Mouse (Mus musculus) cerebellum, adult 11 months (tissue): ENCODE data around the gene Lin28a.
"Not testable (repeated sequence)": the region's sequence is repeated elsewhere in the genome, so short reads cannot be mapped to it uniquely, and the experiment has no call there.

Experiments
- DNase-seq: peaks from one replicate; pipeline ENCODE4 v3.0.0; 2022

The Lin28a gene

DNA sequence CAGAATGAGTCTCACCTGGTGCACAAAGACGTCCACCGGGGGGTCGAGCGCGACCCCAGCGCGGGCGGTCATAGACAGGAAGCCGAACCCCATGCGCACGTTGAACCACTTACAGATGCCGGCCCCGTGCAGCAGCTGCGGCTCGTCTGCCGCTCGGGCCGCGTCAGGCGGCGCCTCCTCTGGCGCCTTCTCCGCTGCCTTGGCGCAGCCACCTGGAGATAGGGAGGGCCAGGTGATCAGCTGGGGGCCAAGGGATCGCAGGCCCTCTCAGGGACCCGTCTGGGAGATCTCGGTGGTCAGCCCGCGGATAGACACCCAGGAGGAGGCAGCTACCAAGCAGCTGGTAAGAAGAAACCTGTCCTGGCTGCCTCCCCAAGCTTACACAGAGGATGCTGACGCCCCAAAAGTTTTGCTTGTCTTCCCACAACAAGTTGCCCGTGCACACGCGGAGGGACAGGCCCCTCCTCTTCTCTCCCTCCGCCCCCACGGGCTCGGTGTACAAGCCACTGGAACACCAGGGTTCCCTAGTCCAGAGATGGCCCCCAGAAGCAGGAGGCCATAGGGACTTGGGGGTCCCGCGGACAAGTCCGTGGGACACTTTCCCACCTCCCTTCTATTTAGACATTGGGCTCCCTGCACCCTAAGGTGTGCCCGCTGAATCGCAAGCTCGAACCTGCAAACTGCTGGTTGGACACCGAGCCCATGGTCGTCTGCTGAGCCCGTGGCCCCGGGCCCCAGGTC, 433 bp downstream of the Lin28a start:
- no peak for DNase-seq

DNA sequence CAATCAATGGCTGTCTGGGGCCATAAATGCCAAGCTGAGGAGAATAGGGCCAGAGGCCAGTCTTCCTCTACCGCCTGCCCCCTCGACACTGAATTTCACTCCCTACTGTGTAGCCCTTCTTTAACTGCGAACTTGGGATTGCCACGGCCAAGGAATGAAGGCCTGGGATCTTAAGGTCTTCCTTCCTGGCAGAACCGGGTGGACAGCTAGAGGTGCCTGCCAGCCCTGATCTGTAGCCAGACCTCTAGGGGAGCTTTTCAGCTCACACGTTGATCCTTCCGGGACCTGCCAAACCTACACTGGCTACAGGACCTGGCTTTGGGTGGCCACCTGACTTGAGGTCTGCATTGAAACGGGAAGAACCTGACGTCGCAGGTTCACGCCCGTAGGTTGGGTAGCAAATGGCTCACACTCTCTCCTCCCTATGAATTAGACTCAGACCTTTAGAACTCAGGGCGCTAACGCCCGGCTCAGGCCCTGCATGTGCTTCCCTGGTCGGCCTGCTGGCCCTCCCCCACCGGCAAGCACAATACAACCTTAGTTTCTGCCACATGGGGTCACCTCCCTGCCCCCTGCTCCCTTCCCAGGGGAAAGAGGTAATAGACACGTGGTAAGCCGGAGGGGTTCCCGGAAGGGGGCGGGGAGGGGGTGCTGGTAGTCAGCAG, 1.3 kb downstream of the Lin28a start:
- DNase-seq, result no peak

DNA sequence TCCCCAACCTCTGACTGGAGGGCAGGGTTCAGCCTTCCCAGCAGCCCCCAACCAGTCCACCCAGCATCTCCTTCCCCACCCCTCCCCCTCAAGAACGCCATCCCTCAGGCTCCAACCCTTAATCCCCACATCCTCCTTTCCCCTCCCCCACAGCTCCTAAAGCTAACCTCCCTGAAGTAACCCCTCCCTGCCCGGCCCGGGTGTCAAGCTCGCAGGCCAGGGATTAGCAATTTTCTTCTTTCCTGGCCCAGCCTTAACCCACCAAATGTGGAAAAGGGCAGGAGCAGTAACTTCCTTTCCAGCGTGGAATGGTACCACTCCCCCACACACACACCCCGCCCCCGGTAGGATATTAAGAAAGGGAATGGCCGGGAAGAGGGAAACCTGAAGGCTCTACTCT, 1.9 kb downstream of the Lin28a start:
- DNase-seq, result no peak

DNA sequence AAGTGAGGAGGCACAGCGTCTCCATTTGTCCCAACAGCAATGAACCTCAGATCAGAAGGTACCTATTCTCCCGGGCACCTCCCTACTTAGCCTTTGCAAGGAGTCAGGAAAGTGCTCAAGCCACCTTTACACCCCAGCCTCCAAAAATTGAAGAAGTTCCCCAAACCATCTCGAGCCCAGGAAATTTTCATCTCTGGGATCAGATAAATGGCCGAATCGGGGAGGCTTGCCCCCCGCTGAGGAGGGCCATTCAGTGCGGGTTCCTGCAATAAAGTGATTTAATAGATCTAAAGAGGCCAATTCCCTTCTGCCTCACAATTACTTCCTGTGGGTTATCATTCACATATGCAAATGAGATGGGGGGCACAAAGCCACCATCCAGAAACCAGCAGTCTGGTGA, 2.4 kb downstream of the Lin28a start:
- DNase-seq, result no peak

DNA sequence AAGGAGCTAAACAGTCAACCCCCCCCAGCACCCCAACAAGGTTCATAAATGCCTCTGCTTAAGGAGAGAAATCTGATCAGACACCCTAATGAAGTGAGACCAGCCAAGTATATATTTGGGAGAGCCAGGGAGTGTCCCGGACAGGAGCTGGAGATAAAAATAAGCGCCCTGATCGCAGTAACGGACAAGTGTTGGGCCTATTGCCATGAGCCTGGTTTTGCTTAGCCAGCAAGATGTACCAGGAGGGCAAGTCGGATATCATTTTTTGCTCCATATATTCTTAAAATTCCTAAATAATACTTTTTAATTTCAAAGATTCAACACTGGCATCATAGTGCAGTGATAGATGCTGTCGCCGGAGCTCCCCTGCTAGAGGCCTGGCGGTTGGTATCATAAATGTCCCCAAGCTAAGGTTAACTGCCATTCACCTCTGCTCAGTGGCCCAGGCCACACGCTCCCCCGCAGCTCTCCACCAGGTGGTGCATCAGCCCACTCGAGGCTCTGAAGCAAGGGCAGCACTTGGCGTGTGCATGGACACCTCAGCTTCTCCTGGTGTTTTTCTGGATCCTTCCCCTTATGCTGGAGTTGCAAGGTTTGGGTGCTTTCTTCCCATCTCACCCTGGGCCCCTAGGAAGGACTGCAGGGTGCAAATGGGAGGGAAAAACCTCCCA, 5.6 kb downstream of the Lin28a start:
- DNase-seq, result no peak

DNA sequence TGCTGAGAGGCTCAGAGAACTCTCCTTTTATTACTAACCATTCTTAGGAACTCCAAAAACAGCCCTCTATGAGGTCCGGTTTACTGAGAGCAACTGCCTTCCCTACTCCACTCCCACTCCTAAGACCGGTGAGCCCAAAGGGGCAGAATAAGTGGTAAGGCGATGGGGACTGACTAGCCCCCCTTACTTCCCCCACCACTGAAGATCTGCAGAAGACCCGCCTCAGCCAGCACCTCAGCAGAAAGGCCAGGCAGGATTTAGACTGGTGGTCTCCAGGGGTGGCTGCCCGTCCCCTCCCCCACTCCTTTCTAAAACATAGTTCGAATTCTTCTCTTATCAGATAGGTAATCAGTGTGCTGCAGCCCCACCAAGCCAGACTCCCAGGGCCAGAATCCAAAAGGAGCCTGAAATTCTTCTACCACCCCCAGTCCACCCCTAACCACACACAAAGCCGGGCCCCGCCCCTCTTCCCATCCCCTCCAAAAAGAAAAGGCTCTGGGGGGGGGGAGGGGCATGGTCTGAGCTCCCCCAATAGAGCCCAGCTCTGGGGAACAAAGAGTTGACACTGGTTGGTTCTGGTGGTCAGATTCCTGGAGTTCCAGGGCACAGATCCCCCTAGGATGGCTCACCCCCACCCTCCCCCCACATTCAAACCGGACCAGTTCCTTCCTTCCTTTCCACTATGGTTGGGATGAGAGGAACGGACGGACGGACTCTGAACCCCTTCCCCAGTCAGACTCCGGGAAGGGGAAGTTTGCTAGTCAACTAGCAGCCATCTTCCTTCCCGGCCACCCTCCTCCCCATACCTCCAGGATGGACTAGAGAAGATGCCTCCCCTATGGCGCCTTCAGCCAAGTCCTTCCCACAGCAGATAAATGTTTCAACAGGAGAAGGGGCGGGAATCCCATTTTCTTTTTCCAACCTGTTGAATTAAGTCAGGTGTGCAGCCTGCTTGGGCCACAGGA, 6.9 kb downstream of the Lin28a start:
- DNase-seq, result no peak

DNA sequence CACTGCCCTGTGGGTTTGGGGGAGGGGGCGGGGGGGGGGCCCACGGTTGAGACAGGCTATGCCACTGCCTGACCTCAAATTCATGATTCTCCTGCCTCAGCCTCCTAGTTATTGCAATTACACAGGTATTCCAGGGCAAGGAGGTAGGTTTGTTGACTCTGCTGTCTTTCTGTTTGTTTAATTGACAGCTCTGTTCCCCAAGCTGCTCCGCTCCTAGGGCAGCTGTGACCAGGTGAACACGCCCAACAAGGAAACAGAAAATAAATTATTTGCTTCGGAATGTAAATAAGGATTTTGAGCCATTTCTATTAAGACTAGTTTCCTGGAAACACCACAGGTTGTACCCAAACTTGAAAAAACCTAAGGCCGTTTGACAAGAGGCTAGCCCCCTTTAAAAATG, 8.9 kb downstream of the Lin28a start:
- DNase-seq, result no peak

DNA sequence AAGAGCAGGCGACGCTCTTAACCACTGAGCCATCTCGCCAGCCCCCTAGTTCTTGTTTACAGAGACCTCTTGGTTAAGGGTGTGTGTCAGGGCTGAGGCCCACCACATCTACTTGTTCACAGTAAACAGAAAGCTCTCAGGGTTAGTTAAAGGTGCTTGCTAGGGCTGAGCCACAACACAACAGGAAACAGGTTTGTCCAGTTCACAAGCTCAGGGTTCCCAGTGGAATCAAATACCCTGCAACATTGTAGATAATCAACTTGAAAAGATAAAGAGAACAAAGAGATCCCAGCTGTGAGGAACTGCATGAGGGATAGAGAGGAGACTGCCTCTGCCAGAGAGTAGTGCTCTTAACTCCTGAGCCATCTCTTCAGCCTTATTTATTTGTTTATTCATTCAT, 11.8 kb downstream of the Lin28a start:
- DNase-seq, result no peak

DNA sequence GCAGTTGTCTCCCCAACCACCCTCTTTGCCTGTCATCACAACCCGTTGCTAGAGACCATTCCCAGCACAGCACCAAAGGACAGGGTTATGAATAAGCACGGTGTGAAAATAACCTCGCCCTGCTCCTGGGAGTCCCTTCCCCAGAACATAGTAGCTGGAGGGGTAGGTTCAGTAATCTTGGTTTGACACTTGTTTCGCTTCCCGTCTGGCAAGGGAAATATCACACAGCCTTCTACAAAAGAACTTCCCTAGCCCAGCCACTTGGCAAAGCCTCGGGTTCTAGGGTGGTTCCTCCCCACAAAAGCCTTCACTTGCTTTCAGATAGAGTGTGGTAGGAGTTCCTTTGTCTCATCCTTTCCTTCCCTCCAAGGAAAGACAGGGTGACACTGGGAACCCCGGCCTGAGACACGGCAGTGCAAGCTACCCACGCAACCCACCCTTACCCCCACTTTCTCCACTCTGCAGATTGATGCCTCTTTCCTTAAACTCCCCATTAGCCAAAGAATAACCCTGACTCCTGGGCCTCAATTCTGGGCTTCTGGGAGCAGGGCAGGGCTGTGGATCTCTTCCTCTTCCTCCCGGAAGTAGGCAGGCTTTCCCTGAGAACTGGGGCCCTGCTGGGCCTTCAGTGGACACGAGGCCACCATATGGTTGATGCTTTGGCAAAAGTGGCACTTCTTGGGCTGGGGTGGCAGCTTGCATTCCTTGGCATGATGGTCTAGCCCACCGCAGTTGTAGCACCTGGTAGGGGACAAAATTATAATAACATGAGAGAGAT, 12.9 kb downstream of the Lin28a start:
- no peak for DNase-seq

DNA sequence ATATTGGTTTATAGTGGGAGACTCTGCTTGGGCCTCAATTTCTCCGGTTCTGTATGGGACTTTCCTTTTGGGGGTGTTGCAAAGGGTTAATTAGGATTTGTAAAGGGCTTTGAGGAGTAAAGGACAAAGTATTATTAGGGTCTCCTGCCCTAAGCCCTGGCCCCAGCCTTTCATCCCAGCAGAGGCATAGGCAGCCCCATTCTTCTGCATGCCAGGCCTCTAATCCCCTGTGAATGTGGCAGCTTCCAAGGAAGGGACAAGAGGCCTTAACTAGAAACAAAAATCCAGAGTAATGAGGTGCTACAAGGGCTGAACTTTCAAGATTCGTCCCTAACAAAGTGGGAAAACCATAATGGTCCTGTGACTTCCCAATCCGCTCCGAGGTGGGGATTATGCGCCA, 15.7 kb downstream of the Lin28a start:
- DNase-seq, result no peak

DNA sequence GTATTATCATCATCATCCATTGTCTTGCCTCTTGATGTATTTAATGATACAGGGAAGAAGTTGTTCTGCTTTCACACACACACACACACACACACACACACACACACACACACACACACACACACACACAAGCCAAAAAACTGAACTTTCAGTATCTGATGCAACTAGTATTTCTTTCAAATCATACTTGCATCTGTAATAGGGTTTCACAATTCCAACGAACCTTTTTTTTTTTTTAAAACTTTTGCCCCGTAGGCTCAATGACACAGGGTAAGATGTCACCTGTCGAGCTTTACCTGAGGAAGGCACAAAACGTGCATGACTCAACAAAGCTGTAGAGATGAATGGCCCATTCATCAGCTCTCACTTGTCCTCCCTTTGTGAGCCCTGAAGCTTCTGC, 16.4 kb downstream of the Lin28a start:
- no peak for DNase-seq

DNA sequence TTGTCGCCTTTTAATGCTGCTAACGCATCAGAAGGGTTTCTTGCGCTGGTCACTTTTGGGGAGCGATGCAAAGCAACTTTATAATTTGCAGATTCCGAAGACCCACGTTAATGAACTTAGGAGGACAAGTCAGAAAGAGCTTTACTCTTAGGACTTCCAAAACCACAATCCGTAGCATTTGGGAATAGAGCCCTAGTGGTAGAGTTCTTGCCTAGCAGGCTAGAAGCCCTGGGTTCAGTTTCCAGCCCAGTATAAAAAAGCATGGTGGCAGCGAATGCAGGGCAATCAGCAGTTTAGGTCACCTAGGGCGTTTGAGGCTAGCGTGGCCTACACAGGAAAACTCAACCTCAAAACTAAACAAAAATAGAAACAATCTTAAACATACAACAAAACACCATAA, 16.9 kb downstream of the Lin28a start:
- DNase-seq, result no peak

DNA sequence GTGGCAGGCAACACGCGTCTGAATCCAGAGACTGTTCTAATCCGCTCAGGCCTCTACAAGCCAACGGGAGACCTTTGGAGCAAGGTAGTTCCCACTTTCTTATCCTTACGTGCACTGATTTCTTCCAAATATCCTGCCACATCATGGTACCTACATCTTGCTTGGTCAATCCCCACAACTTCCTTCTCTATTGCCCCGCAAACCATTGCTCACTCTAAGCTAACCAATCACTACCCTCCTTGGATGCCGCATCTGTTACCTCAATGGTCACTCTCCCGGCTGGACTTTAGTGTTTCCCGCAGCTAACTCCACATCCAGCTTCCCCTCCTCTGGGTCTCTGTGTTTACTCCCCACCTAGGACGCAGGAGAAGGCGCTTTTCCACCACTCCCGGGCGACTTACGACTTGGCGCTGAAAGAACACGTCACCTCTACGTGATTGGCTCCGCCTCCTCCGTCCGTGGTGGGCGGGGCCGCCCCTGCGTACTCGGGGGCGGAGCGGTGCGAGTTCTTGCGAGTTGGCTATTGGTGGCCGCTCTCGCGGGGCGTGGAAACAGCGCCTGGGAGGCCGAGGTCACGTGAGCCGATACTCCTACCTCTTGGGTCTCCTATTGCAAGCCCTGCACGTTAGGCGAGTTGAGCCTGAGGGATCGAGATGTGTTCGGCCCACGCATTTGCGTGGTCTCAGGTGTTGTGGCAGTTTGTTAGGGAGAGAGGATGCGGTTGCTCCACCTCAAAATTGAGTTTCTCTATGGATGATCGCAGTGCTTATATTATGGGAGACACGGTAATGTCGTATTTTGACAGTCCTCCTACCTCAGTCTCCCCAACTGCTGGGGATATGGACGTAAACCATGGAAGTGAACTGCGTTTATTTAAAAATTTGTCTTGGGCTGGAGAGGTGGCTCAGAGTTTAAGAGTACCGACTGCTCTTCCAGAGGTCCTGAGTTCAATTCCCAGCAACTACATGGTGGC, 17.9 kb downstream of the Lin28a start, which contains the start of gene Dhdds:
Gene Dhdds, minus strand, starts transcription at position 453 of the 973 bp plus-strand sequence.
- peak; percentile 95 for DNase-seq

DNA sequence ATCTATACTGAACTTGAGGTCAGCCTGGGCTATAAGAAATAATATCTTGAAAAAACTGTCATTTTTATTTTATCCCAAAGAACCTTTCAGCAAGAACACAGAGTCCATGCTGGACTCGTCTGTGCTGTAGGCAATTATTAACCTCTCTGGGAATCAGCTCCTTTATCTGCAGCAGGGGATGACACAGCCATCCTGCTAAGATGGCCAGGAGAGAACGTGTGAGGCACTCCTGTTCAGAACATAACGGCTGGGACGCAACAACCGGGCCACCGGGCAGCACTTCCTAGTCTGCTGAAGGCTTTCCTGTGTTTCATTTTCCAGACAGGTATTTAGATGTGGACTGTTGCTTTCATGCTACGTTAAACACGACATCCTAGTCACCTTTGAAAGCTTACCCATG, 23.9 kb downstream of the Lin28a start:
- no peak for DNase-seq

DNA sequence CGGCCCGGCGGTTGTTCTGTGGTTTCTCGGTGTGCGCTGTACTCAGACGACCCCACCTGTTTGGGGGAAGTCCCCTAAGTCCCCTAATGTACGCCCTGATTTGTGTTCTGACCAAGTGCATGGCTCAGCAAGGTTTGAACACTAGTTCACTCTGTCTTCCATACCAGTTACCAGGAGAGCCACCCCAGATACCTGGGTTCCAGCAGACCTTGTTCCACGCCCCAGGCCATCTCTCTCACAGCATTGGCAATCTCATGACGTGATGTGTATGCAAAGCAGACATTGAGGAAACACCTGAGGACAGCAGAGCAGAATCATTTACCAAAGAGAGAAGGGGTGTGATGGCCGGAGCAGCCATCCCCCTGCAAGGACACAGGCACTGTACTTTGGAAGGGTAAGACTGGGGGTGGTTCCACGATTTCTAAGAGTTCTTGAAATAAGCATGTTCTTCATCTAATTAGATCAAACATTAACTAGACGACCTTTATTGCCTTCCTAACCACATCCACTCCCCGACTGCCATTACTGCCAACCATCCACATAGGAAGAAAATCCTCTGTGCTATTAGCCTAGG, 27.5 kb downstream of the Lin28a start:
- DNase-seq, result no peak

DNA sequence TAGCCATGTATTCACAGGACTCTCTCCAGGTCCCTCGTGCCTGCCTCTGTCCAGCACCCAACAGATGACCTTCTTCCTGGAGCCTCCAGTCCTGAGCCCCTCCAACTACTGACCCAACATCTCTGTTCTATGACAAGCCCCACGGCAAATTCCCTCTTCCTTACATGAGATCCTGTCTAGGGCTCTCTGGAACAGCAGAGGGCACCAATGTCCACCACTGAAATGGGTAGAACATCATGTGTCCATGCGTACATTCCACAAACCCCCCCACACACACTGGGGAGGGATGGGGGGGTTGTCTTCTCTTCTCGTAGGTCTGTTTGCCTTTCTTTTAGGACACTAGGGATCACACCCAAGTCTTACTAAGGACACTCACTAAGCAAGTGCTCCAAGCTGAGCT, 28.6 kb downstream of the Lin28a start:
- DNase-seq, result no peak

DNA sequence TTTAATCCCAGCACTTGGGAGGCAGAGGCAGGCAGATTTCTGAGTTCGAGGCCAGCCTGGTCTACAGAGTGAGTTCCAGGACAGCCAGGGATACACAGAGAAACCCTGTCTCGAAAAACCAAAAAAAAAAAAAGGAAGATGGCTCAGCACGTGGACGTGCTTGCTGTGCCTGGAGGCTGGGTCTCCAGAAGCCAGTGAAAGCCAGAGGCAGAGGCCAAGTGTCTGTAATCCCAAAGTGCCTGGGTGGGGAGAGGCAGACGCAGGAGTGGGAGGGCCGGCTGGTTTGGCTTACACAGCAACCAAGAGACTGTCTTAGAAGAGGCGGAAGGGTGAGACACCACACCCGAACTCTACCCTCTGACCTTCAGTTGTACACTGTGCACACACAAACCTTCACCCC, 30.4 kb downstream of the Lin28a start:
- not testable (repeated sequence) for DNase-seq

DNA sequence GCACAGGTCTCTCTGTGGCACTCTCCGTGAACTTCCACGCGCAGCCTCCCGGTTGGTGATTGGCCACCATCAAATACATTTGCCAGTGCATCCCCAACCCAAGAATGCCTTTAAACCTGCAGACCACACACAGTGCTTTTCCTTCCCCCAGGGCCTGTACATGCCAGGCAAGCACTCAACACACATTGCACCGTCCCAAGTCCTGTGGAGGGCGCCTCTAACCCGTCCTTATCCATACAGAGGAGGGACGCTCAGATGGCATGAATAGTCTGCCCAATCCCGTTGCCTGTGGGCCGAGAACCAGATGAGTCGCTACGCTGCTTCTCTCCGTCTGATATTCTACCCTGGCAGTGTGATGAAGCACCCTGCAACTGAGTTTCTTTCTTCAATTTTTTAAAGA, 35.7 kb downstream of the Lin28a start:
- no peak for DNase-seq

DNA sequence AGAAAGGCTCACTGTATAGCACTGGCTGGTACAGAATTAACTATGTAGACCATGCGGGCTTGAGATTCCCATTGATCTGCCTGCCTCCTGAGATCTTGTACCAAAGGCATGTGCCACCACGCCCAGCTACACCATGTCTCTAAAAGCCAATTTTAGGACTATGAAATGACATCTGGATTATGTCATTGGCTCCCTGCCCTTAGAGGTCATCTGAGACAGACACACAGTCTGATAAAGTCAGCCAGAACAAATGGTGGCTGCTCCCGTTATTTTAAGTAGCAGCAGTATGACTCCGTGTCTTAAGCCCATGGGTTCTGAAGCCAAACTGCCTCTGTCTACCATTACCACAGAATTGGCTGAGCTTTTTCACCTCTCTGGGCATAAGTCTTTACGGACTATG, 38.1 kb downstream of the Lin28a start:
- DNase-seq, result no peak

DNA sequence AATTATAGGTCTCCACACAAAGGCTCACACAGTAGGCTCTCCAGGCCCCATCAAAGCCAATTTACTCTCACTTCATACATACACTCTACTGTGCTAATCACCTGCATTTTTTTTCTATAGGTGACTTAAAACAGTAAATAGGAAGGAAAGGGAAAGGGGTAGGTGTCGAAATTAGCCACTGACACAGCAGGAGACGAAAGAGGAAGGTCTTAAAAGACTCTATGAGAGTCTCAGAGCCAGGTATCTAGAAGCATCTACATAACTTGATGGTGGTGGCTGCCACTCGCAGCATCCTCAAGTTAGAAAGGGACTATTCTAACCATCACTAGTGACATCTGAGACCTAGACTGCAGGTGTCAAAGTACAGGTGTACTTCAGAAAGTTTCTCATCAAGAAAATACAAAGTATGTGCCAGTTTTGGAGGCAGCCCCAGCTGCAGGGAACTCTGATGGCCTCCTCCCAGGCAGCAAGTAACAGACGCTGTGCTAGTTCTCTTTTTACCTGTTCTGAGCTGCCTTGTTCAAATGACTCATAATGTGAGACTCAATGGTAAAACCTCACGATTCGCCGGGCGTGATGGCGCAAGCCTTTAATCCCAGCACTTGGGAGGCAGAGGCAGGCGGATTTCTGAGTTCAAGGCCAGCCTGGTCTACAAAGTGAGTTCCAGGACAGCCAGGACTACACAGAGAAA, 40.5 kb downstream of the Lin28a start:
- no peak for DNase-seq
